Mouse (Mus musculus): Measurements from ENCODE around the gene Prr30.

DNA sequence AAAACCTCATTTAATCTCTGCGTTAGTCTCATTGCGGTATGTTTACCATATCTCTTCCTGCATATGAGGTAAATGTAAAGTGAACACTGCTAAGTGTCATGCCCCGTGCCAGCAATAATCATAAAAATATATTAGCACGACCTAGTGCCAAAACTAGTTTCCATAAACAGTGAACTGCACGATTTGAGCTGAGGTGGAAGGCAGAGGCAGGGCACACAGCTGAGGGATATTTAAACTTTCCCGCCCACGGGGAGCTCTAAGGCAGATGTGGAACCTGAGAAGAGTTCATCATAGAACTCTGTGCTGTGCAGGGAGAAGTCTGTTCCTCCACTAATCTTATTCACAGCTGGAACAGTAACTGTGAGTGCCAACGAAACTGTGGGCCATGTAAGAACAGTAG lies 22.2 kb upstream of the Prr30 start:
- TF ChIP-seq CTCF (IDR thresholded peaks at IDR 0.05; ENCODE audit: insufficient read depth, low read length) (no peak), POLR2A (IDR thresholded peaks at IDR 0.05; ENCODE audit: borderline replicate concordance, extremely low read depth, low read depth, low read length) (no peak)

All from lung, adult 2 months (tissue).